Mouse (Mus musculus) brown adipose tissue, adult 24 weeks (tissue): ENCODE results near the gene Dnah2. TPM values are rescaled to one million over a fixed set of nuclear protein-coding genes. Genes with fewer than 3 reads are reported as not detected.

Source experiments
- H3K27ac ChIP-seq: fragments of 200-500 bp; replicated peaks from 2 replicates; pipeline ENCODE4 v1.5.1; 2012; ENCODE audit warnings: low read depth, mild to moderate bottlenecking, low read length
- H3K4me1 ChIP-seq: fragments of 200-500 bp; 2 replicates; pipeline ENCODE4 v1.6.1; 2012; ENCODE audit warnings: low read length, mixed read lengths; ENCODE audit not compliant: control insufficient read depth, insufficient read depth, insufficient read length
- H3K4me3 ChIP-seq: fragments of 200-500 bp; 2 replicates; pipeline ENCODE4 v1.5.1; 2012; ENCODE audit warnings: low read depth, mild to moderate bottlenecking, low read length, moderate library complexity; ENCODE audit not compliant: insufficient read depth
- polyA plus RNA-seq: library from polyadenylated mRNA; stranded (reverse); fragments of >200 nt; gene quantifications from 2 replicates; pipeline ENCODE4 v1.2.4, GENCODE M21; 2012; ENCODE audit not compliant: missing spikeins, insufficient read depth, insufficient read length

Gene Dnah2
- polyA plus RNA-seq, 1 experiment = not detected

- Histone ChIP-seq H3K4me3 (peak within 1 kb of the TSS; percentile 89), H3K27ac (peak within 1 kb of the TSS; percentile 97), H3K4me1 (peaks cover 5% of the 10 kb centered on the region)
These were observed 31.2 kb upstream of the Dnah2 start, which contains the start of the genes Wrap53 and Trp53 for GRCm38 (mm10) chr11:69580091-69580514. Gene Wrap53 (minus strand): TSS chr11:69580255. Gene Trp53 (plus strand): TSS chr11:69580359.

- Histone ChIP-seq H3K27ac (peak overlapping the region; percentile 89), H3K4me1 (peaks cover 5% of the 10 kb centered on the region), H3K4me3 (peak overlapping the region; percentile 89)
These were observed 30.5 kb upstream of the Dnah2 start for GRCm38 (mm10) chr11:69579128-69580017.

DNA sequence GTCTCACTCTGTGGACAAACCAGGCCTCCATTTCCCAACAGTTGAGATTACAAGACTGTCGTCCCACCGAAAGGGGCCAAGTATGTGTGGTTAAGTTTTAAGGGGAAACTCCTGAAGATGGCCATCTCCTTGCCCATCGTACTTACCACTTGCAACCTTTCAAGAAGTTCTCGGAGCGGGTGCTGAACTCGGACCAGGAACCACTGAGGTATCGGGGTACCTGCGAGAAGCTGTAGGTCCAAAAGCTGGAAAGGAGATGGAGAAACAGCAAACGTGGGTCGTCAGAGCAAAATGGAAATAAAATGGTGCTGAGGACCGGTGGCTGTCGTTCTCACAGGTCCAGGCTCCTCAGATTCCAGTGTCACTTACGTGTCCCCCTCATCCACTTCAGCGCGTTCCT lies 29.4 kb upstream of the Dnah2 start:
- Histone ChIP-seq H3K4me1 (peaks cover 5% of the 10 kb centered on the region), H3K4me3 (peak overlapping the region; percentile 86), H3K27ac (no peak overlapping the region)

DNA sequence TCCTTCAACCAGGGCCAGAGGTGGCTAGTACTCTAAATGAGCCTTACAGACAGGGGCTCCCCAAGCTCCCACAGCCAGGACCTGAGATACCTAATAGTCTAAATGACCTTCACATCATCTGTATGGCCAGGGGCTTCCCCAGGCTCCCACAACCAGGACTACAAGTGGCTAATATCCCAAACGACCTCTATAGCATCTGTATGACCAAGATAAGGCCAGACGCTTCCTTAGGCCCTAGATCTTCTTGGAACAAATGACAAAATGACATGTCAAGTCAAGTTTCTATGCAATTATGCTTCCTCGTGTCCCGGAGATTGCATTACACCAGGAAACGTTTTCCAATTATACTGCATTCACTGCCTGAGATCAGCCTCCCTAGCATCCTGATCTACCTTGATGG lies 27.4 kb upstream of the Dnah2 start:
- no peak overlapping the region for H3K4me3 ChIP-seq
- H3K27ac ChIP-seq = no peak overlapping the region
- H3K4me1 ChIP-seq = no peaks in the 10 kb centered on the region

- Histone ChIP-seq H3K4me1 (no peaks in the 10 kb centered on the region), H3K27ac (no peak overlapping the region), H3K4me3 (no peak overlapping the region)
These were observed 26.3 kb upstream of the Dnah2 start for GRCm38 (mm10) chr11:69575220-69575619.

- Histone ChIP-seq H3K27ac (no peak overlapping the region), H3K4me1 (no peaks in the 10 kb centered on the region; the same call in 1 of the 2 replicates), H3K4me3 (no peak overlapping the region)
These were observed 16.2 kb upstream of the Dnah2 start for GRCm38 (mm10) chr11:69565131-69565530.

GRCm38 (mm10) chr11:69564391-69564790 lies 15.5 kb upstream of the Dnah2 start:
- Histone ChIP-seq H3K4me3 (no peak overlapping the region), H3K4me1 (no peaks in the 10 kb centered on the region; the same call in 1 of the 2 replicates), H3K27ac (no peak overlapping the region)

GRCm38 (mm10) chr11:69563373-69563772 lies 14.5 kb upstream of the Dnah2 start:
- H3K27ac ChIP-seq = no peak overlapping the region
- no peak overlapping the region for H3K4me3 ChIP-seq
- H3K4me1 ChIP-seq = no peaks in the 10 kb centered on the region; the same call in 1 of the 2 replicates

DNA sequence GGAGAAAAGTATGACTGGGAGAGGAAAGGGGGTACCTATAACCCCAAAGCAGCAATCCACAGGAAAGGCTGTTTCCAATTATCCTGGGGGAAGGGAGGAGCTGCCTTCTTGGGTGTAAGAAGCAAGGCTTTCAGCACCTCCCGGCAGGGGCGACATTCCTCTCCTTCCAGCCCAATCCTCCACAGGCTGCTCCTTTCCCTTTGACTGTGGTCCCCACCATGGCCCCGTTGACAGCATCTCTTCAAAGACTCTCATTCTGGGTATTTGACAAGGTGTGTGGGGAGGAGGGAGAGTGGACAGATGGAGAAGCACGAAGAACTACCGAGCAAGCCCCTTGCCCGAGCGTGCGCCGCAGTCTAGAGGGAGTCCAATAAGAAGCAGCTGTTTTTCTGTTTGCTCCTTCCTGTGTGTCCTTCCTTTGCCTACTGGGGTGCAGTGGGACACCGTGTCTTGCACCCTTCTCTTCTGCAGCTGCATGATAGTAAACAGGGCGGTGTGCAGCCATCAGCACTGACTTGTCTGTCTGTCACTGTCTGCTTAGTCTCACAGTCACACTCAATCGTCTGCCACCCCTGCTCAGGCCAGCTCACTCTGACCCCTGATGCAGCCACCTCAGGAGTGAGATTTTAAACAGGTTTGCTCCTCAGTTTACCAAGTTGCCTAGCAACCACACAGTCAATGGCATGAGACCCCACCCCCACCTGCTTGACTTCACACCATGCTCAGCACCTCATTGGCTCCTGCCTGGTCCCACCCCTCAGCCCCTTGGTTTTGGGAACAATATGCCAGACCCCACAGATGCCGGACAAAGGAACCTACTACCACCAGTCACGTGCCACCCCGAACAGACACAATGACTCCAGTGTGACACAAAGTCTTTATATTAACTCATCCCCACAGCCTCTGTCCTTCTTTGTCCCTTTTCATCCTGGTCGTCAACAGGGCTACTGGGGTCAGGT lies 12.3 kb upstream of the Dnah2 start:
- Histone ChIP-seq H3K4me1 (no peaks in the 10 kb centered on the region; the same call in 1 of the 2 replicates), H3K27ac (no peak overlapping the region), H3K4me3 (no peak overlapping the region)

DNA sequence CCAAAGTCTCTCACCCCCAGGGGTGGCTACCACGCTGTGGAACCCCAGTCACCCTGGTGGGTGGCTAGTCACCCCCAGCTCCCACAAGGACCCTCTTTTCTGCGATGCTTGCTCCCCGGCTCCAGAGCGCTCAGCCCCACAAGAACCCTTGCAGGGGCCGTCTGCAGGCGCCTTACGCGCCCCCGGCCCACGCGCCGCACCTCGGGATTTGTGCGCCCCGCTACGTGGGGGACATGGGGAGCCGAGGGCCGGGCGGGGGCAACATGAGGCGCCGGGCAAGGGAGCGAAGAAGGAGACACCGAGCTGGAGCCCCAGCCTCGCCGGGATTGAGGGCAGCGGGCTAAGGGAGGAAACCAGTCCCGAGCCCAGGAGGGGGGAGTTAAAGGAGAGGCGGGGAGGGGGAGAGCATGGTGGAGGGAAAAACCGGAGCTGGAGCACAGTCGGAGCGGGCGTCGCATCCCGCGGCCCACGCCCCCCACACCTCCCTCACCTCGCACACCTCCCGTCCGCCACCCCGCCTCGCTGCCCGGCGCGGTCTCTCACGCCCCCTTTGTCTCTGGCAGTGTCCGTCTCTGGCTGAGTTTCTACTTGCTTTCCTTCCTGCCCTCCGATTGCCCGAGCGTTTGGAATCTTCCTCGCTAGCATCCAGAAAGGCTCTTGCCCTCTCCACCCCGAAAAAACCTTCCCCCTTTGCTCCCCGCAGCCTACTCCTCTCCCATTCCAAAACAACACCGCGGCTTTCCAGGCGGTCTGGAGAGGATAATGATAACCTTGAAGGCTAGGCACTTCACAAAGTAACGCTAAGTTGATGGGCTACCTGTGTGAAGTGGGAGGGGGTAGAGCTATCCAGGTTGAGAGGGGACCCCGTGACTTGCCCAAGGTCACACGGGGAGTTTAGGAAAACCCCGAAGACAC lies 11.2 kb upstream of the Dnah2 start, which contains the start of gene Efnb3:
Efnb3 (minus strand) TSS at position 355 of the 915 bp plus-strand sequence.
- no peak within 1 kb of the TSS for H3K4me3 ChIP-seq
- H3K27ac ChIP-seq = no peak within 1 kb of the TSS
- H3K4me1 ChIP-seq = no peaks in the 10 kb centered on the region; the same call in 1 of the 2 replicates

DNA sequence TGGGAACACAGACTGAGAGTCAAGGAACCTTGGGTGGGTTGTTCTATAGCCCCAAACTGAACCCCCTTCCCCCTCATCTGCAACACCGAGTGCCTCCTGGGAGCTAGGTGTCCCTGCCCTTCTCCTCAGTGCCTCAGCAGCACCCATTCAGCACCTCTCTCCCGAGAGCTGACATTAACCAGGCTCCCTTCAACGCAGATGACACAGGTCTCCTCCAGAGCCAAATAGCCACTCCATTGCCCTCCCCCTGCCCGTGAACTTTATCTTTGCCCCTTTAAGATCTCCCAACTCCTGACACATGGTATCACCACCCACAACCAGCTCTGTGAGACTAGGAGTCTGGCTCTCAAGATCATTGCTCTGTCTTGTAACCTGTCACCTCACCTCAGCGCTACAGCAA lies 10.3 kb upstream of the Dnah2 start:
- Histone ChIP-seq H3K4me1 (no peaks in the 10 kb centered on the region; the same call in 1 of the 2 replicates), H3K4me3 (no peak overlapping the region), H3K27ac (no peak overlapping the region)

GRCm38 (mm10) chr11:69558756-69559155 lies 9.8 kb upstream of the Dnah2 start:
- Histone ChIP-seq H3K27ac (no peak overlapping the region), H3K4me1 (no peaks in the 10 kb centered on the region; the same call in 1 of the 2 replicates), H3K4me3 (no peak overlapping the region)

- no peak overlapping the region for H3K27ac ChIP-seq
These were observed 8.6 kb upstream of the Dnah2 start for GRCm38 (mm10) chr11:69557381-69557958.

More at GRCm38 (mm10) chr11:69557381-69557958, 8.6 kb upstream of the Dnah2 start:
- Histone ChIP-seq H3K4me3 (no peak overlapping the region), H3K4me1 (no peaks in the 10 kb centered on the region; the same call in 1 of the 2 replicates)
